Mouse (Mus musculus): ENCODE measurements at regions not wholly inside any gene's neighbourhood (a gene's known extent, or its start where the extent isn't known, plus 50 kb on each side); places are given as distances from the start of the nearest gene placed in this dataset.

DNA sequence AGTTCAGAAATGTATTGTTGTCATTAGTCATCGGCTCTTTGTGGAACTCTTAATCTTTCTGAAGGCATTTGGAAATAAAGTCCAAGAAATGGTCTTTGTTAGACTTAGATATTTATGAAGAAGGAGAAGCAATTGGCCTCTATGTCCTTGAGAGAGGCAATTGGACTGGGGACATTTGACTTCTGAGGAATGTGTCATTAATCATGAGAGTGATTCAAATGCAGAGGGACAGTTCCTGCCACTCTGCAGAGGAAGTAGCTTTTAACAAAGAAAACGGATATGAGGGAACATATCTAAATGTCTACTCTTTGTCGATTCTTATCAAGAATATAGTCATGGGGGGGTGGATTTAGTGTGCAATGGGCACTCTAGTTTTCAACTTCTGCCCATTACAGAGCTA, 416.6 kb upstream of the Pom121l12 start:
- no peaks in the 10 kb centered on the region for H3K36me3 ChIP-seq (ENCODE audit: insufficient read depth, low read length)
- no peaks in the 10 kb centered on the region for H3K27me3 ChIP-seq (replicated peaks; ENCODE audit: insufficient read depth, low read length)
- ATAC-seq (peak; percentile 71), DNase-seq (ENCODE audit: low spot score) (peak; percentile 16)
- no peak overlapping the region for H3K27ac ChIP-seq (ENCODE audit: low read length)
- no peaks in the 10 kb centered on the region for H3K9me3 ChIP-seq (ENCODE audit: low read length)
- TF ChIP-seq CTCF (IDR thresholded peaks at IDR 0.05) (no peak), EP300 (IDR thresholded peaks at IDR 0.05) (no peak; the same call in 1 of the 2 replicates)
- no peak overlapping the region for H3K9ac ChIP-seq (replicated peaks; ENCODE audit: low read depth)
- no peak overlapping the region for H3K4me3 ChIP-seq (ENCODE audit: low read depth, low read length)
- no peaks in the 10 kb centered on the region for H3K4me1 ChIP-seq (ENCODE audit: insufficient read depth, low read depth, low read length)
- no peak overlapping the region for H3K4me2 ChIP-seq (replicated peaks; ENCODE audit: low read depth, low read length)
- 25% methylated on average over 3 of the region's 3 CpGs for WGBS

DNA sequence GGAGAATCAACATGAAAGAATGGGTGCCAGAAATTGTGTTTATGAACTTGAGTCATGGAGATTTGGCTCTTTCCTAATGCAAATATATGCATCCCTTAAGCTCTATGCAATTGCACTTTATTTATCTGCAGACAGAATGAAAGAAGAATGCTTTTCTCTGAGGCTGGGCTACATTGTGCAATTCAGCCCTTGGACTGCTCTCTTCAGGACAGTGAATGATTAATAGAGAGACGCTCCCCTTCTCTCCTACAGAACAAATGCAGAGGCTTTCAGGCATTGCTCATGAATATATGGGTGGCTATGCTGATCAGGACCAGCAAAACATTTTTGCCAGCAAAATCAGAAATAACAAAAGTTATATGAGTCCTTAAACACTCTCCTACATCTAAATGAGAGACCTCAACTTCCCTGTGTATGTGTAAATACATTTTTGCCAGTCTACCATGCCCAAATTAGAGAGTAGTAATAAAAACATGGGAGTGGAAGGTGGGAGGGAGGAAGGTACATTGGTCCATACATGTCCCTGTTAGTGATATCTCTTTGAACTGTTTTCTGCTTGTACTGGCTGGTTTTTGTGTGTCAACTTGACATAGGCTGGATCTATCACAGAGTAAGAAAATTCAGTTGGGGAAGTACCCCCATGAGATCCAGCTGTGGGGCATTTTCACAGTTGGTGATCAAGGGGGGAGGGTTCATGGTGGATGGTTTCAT, 415.7 kb upstream of the Pom121l12 start:
- DNase-seq (ENCODE audit: low spot score) (no peak), ATAC-seq (no peak)
- Histone ChIP-seq H3K4me2 (replicated peaks; ENCODE audit: low read depth, low read length) (no peak overlapping the region), H3K27me3 (replicated peaks; ENCODE audit: insufficient read depth, low read length) (no peaks in the 10 kb centered on the region), H3K36me3 (ENCODE audit: insufficient read depth, low read length) (no peaks in the 10 kb centered on the region), H3K4me1 (ENCODE audit: insufficient read depth, low read depth, low read length) (no peaks in the 10 kb centered on the region), H3K9ac (replicated peaks; ENCODE audit: low read depth) (no peak overlapping the region), H3K9me3 (ENCODE audit: low read length) (no peaks in the 10 kb centered on the region), H3K4me3 (ENCODE audit: low read depth, low read length) (no peak overlapping the region), H3K27ac (ENCODE audit: low read length) (no peak overlapping the region)
- TF ChIP-seq EP300 (IDR thresholded peaks at IDR 0.05) (no peak), CTCF (IDR thresholded peaks at IDR 0.05) (no peak)
- WGBS: 62% methylated on average over 1 of the region's 1 CpGs

GRCm38 (mm10) chr11:14195081-14195480, 404.0 kb upstream of the Pom121l12 start:
- Histone ChIP-seq H3K9me3 (ENCODE audit: low read length) (no peaks in the 10 kb centered on the region), H3K4me3 (ENCODE audit: low read depth, low read length) (no peak overlapping the region), H3K27ac (ENCODE audit: low read length) (no peak overlapping the region), H3K27me3 (replicated peaks; ENCODE audit: insufficient read depth, low read length) (no peaks in the 10 kb centered on the region), H3K4me2 (replicated peaks; ENCODE audit: low read depth, low read length) (no peak overlapping the region), H3K4me1 (ENCODE audit: insufficient read depth, low read depth, low read length) (no peaks in the 10 kb centered on the region), H3K36me3 (ENCODE audit: insufficient read depth, low read length) (no peaks in the 10 kb centered on the region), H3K9ac (replicated peaks; ENCODE audit: low read depth) (no peak overlapping the region)
- DNase-seq (ENCODE audit: low spot score): no peak
- no peak for ATAC-seq
- TF ChIP-seq EP300 (IDR thresholded peaks at IDR 0.05) (no peak), CTCF (IDR thresholded peaks at IDR 0.05) (no peak)
- WGBS: 57% methylated on average over 2 of the region's 2 CpGs

Measured in lung, postnatal 0 days (tissue).